ENCODE assay signal across 8 mouse cellular contexts in the genomic region with DNA sequence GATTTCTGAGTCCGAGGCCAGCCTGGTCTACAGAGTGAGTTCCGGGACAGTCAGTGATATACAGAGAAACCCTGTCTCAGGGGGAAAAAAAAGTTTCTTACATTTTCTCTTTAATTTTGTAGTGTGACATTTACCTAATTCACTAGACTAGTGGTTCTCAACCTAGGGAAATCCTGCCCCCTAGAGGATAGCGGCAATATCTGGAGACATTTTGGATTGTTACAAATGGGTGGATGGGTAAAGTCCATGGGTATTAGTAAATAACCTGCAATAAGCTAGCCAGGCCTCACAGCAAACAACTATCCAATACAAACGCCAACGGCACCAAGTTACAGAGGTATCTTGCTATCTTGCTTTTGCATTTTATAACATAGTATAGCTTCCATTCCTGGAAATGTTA. TPM values are rescaled to one million over a fixed set of nuclear protein-coding genes. Genes with fewer than 3 reads are reported as not detected.
DNase-seq lines count a peak whose midpoint lies in the region; ATAC-seq and TF ChIP-seq lines count a peak whose summit lies in the region.

No protein-coding gene starts in this region.

- H3K4me1 ChIP-seq in E14TG2a.4 (replicated peaks; ENCODE audit: low read depth, low read length), result peaks cover 24% of the 10 kb centered on the region
- no peaks in the 10 kb centered on the region for H3K4me1 ChIP-seq in midbrain, embryonic 16.5 days (ENCODE audit: control insufficient read depth, insufficient read depth, low read length)

- WGBS in midbrain, embryonic 16.5 days, result 81% methylated on average over 5 of the region's 5 CpGs

- no peak overlapping the region for H3K4me3 ChIP-seq in E14TG2a.4 (replicated peaks; ENCODE audit: low read length)
- no peak overlapping the region for H3K4me3 ChIP-seq in midbrain, embryonic 16.5 days (ENCODE audit: low read depth, low read length)

- DNase-seq in layer of hippocampus, adult 11-12 months (ENCODE audit: low spot score), result peak; percentile 53
- no peak for DNase-seq in layer of hippocampus, adult 9-10 months (ENCODE audit: low spot score)
- DNase-seq in ZHBTc4 (ENCODE audit: low read depth, low spot score), result peak; percentile 56
- DNase-seq in layer of hippocampus, postnatal 14 days (ENCODE audit: low spot score in 2 of 2), result peak; percentile 14 to 55
- peak; percentile 20 for DNase-seq in retina, postnatal 7 days (ENCODE audit: low read depth, low spot score)

- no peaks in the 10 kb centered on the region for H3K9me3 ChIP-seq in E14TG2a.4 (ENCODE audit: low read length)
- no peaks in the 10 kb centered on the region for H3K9me3 ChIP-seq in midbrain, embryonic 16.5 days (replicated peaks; ENCODE audit: control insufficient read depth, low read length, poor library complexity, severe bottlenecking)

- H3K4me2 ChIP-seq in midbrain, embryonic 16.5 days (ENCODE audit: low read length), result no peak overlapping the region

- H3K36me3 ChIP-seq in E14TG2a.4 (ENCODE audit: insufficient read depth, low read length), result peaks cover 54% of the 10 kb centered on the region
- H3K36me3 ChIP-seq in midbrain, embryonic 16.5 days (ENCODE audit: control insufficient read depth, insufficient read depth, low read length), result peaks cover 4% of the 10 kb centered on the region

- no peak overlapping the region for H3K27ac ChIP-seq in midbrain, embryonic 16.5 days (ENCODE audit: low read length)

- ATAC-seq in erythroblast, adult 5-6 weeks (replicated peaks; ENCODE audit: low FRiP score, poor library complexity, severe bottlenecking), result peak; percentile 88
- no peak for ATAC-seq in midbrain, embryonic 16.5 days

- H3K27me3 ChIP-seq in E14TG2a.4 (ENCODE audit: insufficient read depth, low read length), result no peaks in the 10 kb centered on the region
- H3K27me3 ChIP-seq in midbrain, embryonic 16.5 days (ENCODE audit: control insufficient read depth, insufficient read depth, low read depth, low read length), result no peaks in the 10 kb centered on the region

- no peak overlapping the region for H3K9ac ChIP-seq in midbrain, embryonic 16.5 days (ENCODE audit: low read depth, low read length)

- peak; percentile 70 for TF ChIP-seq CTCF in E14TG2a.4 (conservative IDR thresholded peaks at IDR 0.05; ENCODE audit: low read length)

RNA-seq across cellular contexts. Expression of gene Sos2, which starts 15.1 kb away (rescaled TPM):
- 20.7 and 31.3 TPM in 2 replicates for total RNA-seq in erythroblast, adult 5-6 weeks (2015; ENCODE audit: low replicate concordance)
- 13.5 and 14.3 TPM in 2 replicates for total RNA-seq in erythroblast, adult 5-6 weeks (2017; ENCODE audit: low replicate concordance)
- total RNA-seq in layer of hippocampus, postnatal 14 days (2021), result 10 to 100 TPM; 31.9 to 32.5 TPM
- polyA plus RNA-seq in midbrain, embryonic 16.5 days (2015; fragmentation: Nextera tagmentation; extraction: Ambion mirVana), result 12.9 and 14.2 TPM in 2 replicates

RNA-seq across cellular contexts. Expression of gene L2hgdh, which starts 27.9 kb away (rescaled TPM):
- 2.3 and 7.7 TPM in 2 replicates for total RNA-seq in erythroblast, adult 5-6 weeks (2015; ENCODE audit: low replicate concordance)
- total RNA-seq in erythroblast, adult 5-6 weeks (2017; ENCODE audit: low replicate concordance), result 3.3 and 3.9 TPM in 2 replicates
- 10 to 100 TPM; 13.6 to 16.2 TPM for total RNA-seq in layer of hippocampus, postnatal 14 days (2021)
- polyA plus RNA-seq in midbrain, embryonic 16.5 days (2015; fragmentation: Nextera tagmentation; extraction: Ambion mirVana), result 14.6 and 15.6 TPM in 2 replicates

RNA-seq across cellular contexts. Expression of gene Atp5s, which starts 28.0 kb away (rescaled TPM):
- 15.5 and 47.3 TPM in 2 replicates for total RNA-seq in erythroblast, adult 5-6 weeks (2015; ENCODE audit: low replicate concordance)
- total RNA-seq in erythroblast, adult 5-6 weeks (2017; ENCODE audit: low replicate concordance), result 11.7 and 15.2 TPM in 2 replicates
- total RNA-seq in layer of hippocampus, postnatal 14 days (2021), result 10 to 100 TPM; 23.2 to 27.3 TPM
- polyA plus RNA-seq in midbrain, embryonic 16.5 days (2015; fragmentation: Nextera tagmentation; extraction: Ambion mirVana), result 35.9 and 41.6 TPM in 2 replicates
